Mouse (Mus musculus): ENCODE measurements at regions not wholly inside any gene's neighbourhood (a gene's known extent, or its start where the extent isn't known, plus 50 kb on each side); places are given as distances from the start of the nearest gene placed in this dataset.

DNA sequence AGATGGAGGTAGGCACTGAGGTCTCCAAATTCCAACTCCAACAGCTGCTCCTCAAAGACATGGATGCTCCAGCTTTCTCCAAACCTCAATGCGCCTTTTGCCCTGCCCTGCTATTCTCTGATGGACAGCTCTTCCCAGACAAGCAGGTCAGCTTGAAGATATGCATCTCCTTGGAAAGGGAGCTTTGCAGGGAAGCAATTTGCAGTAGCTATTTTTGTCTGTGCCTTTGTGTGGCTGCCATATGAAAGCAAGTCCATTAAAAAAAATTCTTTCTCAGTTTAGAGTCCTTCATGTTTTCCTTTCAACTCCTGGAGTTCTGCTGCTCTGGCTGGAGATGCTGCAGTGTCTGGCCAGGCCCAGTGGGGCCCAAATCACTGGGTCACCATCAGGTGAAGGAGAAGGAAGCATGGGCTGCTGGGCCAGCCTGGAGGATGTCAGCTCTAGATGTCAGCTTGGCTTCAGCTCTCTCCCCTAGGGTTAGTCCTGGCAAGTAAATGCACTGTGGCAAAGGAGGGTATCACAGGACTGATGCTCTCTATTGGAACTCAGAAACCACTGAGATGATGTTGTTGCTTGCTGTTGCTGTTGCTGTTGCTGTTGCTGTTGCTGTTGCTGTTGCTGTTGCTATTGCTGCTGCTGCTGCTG is 240.5 kb upstream of the Gm21798 start:
- Histone ChIP-seq H3K4me2 (replicated peaks) (no peak overlapping the region), H3K27me3 (no peaks in the 10 kb centered on the region), H3K4me1 (no peaks in the 10 kb centered on the region), H3K36me3 (no peaks in the 10 kb centered on the region), H3K9me3 (no peaks in the 10 kb centered on the region), H3K4me3 (no peak overlapping the region), H3K9ac (replicated peaks) (no peak overlapping the region), H3K27ac (replicated peaks) (no peak overlapping the region)
- WGBS: 94% methylated on average over 1 of the region's 1 CpGs
- no peak for ATAC-seq (ENCODE audit: low FRiP score, low read depth)

DNA sequence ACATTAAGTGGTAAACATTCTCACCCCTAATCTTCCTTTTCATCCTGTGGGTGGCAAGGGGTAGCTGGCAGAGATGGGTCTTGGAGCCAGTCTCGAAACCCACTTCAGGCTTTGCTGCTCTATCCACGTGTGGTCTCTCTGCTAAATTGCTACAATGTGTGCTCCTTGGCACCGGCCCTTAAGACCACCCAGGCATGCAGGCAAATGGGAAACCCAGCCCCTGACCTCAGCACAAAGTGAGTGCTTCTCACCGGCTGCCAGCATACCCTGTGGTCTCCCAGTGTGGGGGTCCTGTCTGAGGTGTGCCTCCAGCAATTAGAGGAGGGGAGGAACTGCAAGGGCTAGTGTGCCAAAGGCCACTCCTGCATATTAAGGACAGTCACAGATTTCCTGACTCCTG is 238.5 kb upstream of the Gm21798 start:
- no peaks in the 10 kb centered on the region for H3K4me1 ChIP-seq
- no peak for ATAC-seq (ENCODE audit: low FRiP score, low read depth)
- no peak overlapping the region for H3K27ac ChIP-seq (replicated peaks)
- H3K4me3 ChIP-seq: no peak overlapping the region
- WGBS: 41% methylated on average over 4 of the region's 4 CpGs
- H3K9me3 ChIP-seq: no peaks in the 10 kb centered on the region
- H3K9ac ChIP-seq (replicated peaks): no peak overlapping the region
- H3K4me2 ChIP-seq (replicated peaks): no peak overlapping the region
- no peaks in the 10 kb centered on the region for H3K36me3 ChIP-seq
- no peaks in the 10 kb centered on the region for H3K27me3 ChIP-seq

DNA sequence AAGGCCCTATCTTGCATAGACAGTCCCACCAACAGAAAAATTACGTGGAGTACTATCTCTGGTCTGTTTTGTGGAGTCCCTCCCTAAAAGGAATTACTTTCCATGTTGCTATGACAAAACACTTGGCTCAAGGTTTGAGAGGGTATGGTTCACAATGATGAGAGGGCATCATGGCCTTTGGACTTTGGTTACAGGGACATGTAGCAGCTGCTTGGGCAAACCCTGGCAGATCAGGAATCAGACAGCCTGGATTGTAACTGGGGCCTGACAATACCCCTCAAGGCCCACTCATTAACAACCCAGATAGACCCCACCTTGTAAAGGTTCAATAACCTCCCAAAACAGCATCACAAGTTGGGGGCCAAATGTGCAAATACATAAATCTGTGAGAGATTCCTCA is 237.0 kb upstream of the Gm21798 start:
- H3K9ac ChIP-seq (replicated peaks): no peak overlapping the region
- no peaks in the 10 kb centered on the region for H3K4me1 ChIP-seq
- ATAC-seq (ENCODE audit: low FRiP score, low read depth): no peak
- no peak overlapping the region for H3K27ac ChIP-seq (replicated peaks)
- no peaks in the 10 kb centered on the region for H3K36me3 ChIP-seq
- H3K27me3 ChIP-seq: no peaks in the 10 kb centered on the region
- no peak overlapping the region for H3K4me3 ChIP-seq
- 66% methylated on average over 1 of the region's 1 CpGs for WGBS
- no peak overlapping the region for H3K4me2 ChIP-seq (replicated peaks)
- H3K9me3 ChIP-seq: no peaks in the 10 kb centered on the region

DNA sequence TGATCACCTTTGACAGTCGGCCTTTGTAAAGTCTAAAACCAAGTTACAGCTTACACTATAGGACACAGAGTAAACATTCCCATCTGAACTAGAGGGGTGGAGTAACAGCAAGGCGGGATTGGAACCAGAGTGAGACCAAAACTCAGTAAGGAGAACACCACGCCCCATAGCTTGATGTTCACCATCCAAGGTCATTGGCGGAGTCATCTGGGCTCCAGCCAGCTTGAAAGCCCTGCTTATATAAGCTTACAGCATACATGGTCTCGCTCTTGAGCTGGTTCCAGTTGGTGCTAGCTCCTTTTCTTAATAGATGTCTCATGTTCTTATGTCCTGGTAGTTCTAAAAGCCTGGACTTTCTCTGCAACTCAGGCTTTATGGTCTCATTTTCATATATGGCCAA is 236.4 kb upstream of the Gm21798 start:
- Histone ChIP-seq H3K27me3 (no peaks in the 10 kb centered on the region), H3K4me2 (replicated peaks) (no peak overlapping the region), H3K4me1 (no peaks in the 10 kb centered on the region), H3K9me3 (no peaks in the 10 kb centered on the region), H3K36me3 (no peaks in the 10 kb centered on the region), H3K9ac (replicated peaks) (no peak overlapping the region), H3K27ac (replicated peaks) (no peak overlapping the region), H3K4me3 (no peak overlapping the region)
- 87% methylated on average over 5 of the region's 5 CpGs for WGBS
- ATAC-seq (ENCODE audit: low FRiP score, low read depth): no peak

DNA sequence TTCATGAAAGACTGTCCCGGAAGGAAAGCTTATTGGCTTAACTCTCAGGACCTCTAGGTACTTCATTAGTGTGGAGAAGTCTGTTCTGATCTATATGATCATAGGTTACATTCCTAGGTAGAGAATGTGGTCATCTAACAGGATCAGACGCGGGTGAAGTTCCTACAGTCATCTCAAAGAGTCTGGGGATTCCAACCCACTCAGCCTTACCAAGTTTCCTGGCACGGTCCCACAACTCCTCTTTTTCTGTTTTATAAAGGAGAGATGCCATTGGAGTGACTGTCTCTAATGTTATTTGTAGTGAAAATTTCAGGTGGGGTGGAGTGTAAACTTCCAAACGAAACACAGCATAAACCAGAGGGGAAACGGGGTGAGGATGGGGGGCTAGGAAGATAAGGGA is 233.4 kb upstream of the Gm21798 start:
- WGBS: 84% methylated on average over 6 of the region's 6 CpGs
- no peak for ATAC-seq (ENCODE audit: low FRiP score, low read depth)
- Histone ChIP-seq H3K9me3 (no peaks in the 10 kb centered on the region), H3K36me3 (no peaks in the 10 kb centered on the region), H3K27me3 (no peaks in the 10 kb centered on the region), H3K4me2 (replicated peaks) (no peak overlapping the region), H3K27ac (replicated peaks) (no peak overlapping the region), H3K9ac (replicated peaks) (no peak overlapping the region), H3K4me3 (no peak overlapping the region), H3K4me1 (no peaks in the 10 kb centered on the region)

DNA sequence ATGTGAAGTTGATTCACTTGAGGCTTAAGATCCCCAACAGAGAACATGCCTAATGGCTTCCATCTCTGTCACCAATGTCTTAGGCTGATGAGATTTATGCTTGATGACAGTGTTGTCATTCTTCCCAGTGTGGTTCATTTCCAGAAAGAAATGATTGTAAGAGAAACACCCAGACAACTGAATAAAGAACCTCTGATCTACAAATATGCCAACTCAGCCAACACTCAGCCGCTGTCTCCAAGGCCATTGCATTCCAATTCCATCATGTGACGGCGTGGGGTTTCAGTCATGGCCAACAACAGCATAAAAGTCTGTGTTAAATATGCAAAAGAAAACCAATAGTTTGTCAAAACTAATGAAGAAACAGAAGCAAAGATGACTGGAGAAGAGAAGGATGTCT is 230.7 kb upstream of the Gm21798 start:
- no peaks in the 10 kb centered on the region for H3K27me3 ChIP-seq
- no peak overlapping the region for H3K4me2 ChIP-seq (replicated peaks)
- no peaks in the 10 kb centered on the region for H3K36me3 ChIP-seq
- peaks cover 10% of the 10 kb centered on the region; the same call in 1 of the 2 replicates for H3K4me1 ChIP-seq
- H3K9me3 ChIP-seq: no peaks in the 10 kb centered on the region
- WGBS: 92% methylated on average over 3 of the region's 3 CpGs
- no peak for ATAC-seq (ENCODE audit: low FRiP score, low read depth)
- H3K4me3 ChIP-seq: no peak overlapping the region
- H3K9ac ChIP-seq (replicated peaks): no peak overlapping the region
- no peak overlapping the region for H3K27ac ChIP-seq (replicated peaks)

DNA sequence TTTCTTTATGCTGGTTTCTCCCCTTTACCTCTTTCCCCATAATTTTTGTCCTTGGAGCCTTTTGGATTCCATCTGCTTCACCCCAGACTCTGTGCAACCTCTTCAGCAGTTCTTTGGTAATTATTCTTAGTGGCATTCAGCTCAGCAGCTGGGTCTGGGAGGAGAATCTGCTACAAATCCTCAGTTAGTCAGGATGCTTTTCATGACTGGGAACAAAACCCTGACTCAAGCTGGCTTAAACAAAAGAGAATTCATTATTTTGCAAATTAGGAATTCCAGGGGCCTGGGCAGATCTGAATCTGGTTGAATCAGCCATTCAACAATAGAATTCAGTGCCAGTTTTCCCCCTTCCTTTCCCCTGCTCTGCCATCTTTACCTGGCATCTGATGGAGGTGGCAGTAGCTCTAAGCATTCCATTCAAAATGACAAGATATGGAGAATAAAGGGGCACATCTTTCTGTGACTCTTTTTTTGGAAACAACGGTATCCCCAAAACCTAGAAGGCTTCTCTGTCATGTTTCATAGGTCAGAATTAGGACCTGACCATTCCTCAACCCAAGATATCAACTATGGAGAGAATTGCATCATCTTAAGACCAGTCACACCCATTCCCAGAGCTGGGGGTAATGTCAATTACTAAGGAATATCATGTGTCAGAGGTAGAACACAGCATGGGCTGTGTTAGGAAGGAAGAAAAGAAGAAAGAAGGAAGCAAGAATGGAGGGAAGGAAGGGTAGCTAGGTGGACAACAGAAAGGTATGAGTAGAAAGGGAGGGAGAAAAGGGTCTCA is 227.2 kb upstream of the Gm21798 start:
- no peak overlapping the region for H3K4me3 ChIP-seq
- no peaks in the 10 kb centered on the region for H3K27me3 ChIP-seq
- WGBS: 63% methylated on average over 1 of the region's 1 CpGs
- H3K9ac ChIP-seq (replicated peaks): no peak overlapping the region
- no peak overlapping the region for H3K4me2 ChIP-seq (replicated peaks)
- ATAC-seq (ENCODE audit: low FRiP score, low read depth): peak; percentile 69
- peak overlapping the region; percentile 69 for H3K27ac ChIP-seq (replicated peaks)
- H3K9me3 ChIP-seq: no peaks in the 10 kb centered on the region
- no peaks in the 10 kb centered on the region for H3K36me3 ChIP-seq
- peaks cover 10% of the 10 kb centered on the region; the same call in 1 of the 2 replicates for H3K4me1 ChIP-seq

DNA sequence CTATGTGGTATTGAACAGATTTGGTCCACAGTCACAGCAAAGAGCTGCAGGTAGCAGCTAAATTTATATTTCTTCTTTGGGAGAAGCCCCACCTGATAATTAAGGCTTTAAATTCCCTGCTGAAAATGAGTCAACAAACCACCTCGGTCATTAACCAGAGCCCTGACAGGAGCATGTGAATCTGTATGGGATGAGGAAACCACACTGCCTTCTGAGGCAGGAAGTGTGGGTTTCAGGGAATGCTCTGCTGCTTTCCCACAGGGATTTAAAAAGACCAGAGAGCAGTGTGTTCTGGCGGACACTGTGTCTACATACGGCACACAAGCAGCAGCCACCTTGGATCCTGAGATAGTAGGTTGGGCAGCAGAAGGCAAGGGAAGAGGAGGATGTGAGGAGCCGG is 204.0 kb upstream of the Gm21798 start:
- ATAC-seq (ENCODE audit: low FRiP score, low read depth): no peak
- H3K4me3 ChIP-seq: no peak overlapping the region

DNA sequence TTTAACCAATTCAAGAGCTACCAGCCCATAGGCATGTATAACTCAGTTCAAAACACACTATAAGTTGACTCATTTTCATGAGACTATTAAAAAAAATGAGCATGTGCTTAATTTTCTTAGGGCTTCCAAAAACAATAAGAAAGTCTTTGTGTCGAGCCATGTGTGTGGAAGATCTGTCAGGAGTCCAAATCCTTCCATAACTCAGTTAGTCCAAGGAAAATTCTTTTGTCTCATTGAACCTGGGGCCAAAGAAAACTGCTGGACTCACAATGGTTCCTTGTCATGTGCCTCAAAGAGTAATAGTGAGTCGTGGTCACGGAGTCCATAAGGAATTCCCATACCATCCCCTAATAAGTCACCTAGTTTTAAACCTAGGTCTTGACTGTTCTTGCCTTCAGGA is 199.0 kb upstream of the Gm21798 start:
- WGBS: 86% methylated on average over 3 of the region's 3 CpGs
- no peak overlapping the region for H3K9ac ChIP-seq (replicated peaks)

More for the DNA sequence above, 204.0 kb upstream of the Gm21798 start:
- Histone ChIP-seq H3K27ac (replicated peaks) (no peak overlapping the region), H3K9ac (replicated peaks) (no peak overlapping the region), H3K9me3 (no peaks in the 10 kb centered on the region), H3K36me3 (no peaks in the 10 kb centered on the region), H3K27me3 (no peaks in the 10 kb centered on the region), H3K4me2 (replicated peaks) (no peak overlapping the region), H3K4me1 (no peaks in the 10 kb centered on the region)
- WGBS: 57% methylated on average over 4 of the region's 4 CpGs

DNA sequence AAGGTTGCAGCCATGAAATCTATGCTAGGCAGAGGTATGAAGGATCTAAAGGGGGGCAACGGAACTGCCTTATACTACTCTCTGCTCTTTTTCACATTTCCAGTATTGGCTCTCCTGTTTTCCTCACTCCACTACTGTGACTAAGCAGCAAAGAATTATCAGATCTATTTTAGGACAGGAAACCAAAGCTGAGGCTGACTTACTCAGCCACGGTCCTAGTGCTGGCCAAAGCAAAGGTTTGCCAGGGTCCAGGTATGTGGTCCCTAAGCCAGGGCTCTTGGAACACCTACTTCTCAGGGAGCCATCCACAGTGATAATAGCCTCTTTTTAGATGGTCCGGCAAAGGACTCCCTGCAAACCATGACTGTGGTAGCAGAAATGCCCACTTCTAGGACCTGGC is 195.6 kb upstream of the Gm21798 start:
- Histone ChIP-seq H3K4me1 (no peaks in the 10 kb centered on the region), H3K36me3 (no peaks in the 10 kb centered on the region), H3K9ac (replicated peaks) (no peak overlapping the region), H3K27me3 (no peaks in the 10 kb centered on the region), H3K9me3 (no peaks in the 10 kb centered on the region), H3K27ac (replicated peaks) (no peak overlapping the region), H3K4me2 (replicated peaks) (no peak overlapping the region), H3K4me3 (no peak overlapping the region)
- 82% methylated on average over 3 of the region's 3 CpGs for WGBS
- ATAC-seq (ENCODE audit: low FRiP score, low read depth): no peak

More for the DNA sequence above, 199.0 kb upstream of the Gm21798 start:
- Histone ChIP-seq H3K9me3 (no peaks in the 10 kb centered on the region), H3K36me3 (no peaks in the 10 kb centered on the region), H3K4me1 (no peaks in the 10 kb centered on the region), H3K4me2 (replicated peaks) (no peak overlapping the region), H3K27ac (replicated peaks) (no peak overlapping the region), H3K27me3 (no peaks in the 10 kb centered on the region), H3K4me3 (no peak overlapping the region)
- no peak for ATAC-seq (ENCODE audit: low FRiP score, low read depth)

DNA sequence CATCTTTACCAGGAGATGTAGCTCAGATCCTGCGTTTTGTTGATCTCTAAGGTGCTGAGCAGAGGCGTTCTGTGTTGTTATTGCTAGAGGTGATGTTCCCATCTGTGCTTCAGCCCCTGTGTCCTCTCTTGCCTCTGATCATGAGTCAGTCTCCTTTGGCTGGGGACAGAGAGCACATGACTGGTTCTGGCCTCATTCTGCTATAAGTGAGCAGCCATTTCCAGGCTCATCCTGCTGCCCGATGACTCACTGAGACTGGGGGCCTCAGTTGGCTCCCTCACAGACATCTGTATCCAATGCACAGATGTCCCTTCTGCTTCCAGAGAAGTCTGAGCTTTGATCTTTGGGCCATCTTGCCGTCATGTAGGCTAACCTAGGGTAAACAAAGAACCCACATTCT is 194.9 kb upstream of the Gm21798 start:
- 83% methylated on average over 4 of the region's 4 CpGs for WGBS
- peaks cover 2% of the 10 kb centered on the region; the same call in 1 of the 2 replicates for H3K4me1 ChIP-seq
- H3K36me3 ChIP-seq: no peaks in the 10 kb centered on the region
- no peaks in the 10 kb centered on the region for H3K27me3 ChIP-seq
- H3K9ac ChIP-seq (replicated peaks): no peak overlapping the region
- H3K27ac ChIP-seq (replicated peaks): no peak overlapping the region
- no peak overlapping the region for H3K4me2 ChIP-seq (replicated peaks)
- H3K4me3 ChIP-seq: no peak overlapping the region
- H3K9me3 ChIP-seq: no peaks in the 10 kb centered on the region
- ATAC-seq (ENCODE audit: low FRiP score, low read depth): no peak

DNA sequence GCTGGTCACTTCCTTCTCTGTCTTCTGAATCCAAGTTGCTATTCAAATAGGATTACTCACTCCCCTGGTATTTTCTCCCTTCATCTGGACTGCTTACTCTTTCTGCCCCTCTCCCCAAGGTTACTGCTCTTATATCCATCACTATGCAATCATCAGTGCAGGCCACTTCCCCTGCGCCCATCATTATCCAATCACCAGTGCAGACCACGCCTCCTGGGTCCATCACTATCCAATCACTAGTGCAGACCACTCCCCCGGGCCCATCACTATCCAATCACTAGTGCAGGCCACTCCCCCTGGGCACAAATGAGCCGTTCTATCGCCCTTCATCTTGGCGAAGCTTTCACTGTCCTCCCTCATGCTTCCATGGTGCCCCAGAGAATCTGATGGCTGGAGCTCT is 191.1 kb upstream of the Gm21798 start:
- Histone ChIP-seq H3K4me3 (no peak overlapping the region), H3K4me2 (replicated peaks) (no peak overlapping the region), H3K9ac (replicated peaks) (no peak overlapping the region), H3K4me1 (peaks cover 2% of the 10 kb centered on the region; the same call in 1 of the 2 replicates), H3K27me3 (no peaks in the 10 kb centered on the region), H3K27ac (replicated peaks) (no peak overlapping the region), H3K9me3 (no peaks in the 10 kb centered on the region), H3K36me3 (no peaks in the 10 kb centered on the region)
- 93% methylated on average over 6 of the region's 6 CpGs for WGBS
- peak; percentile 39; the same call in 1 of the 2 replicates for ATAC-seq (ENCODE audit: low FRiP score, low read depth)
